Mouse (Mus musculus): Measurements from ENCODE around the gene Lins1. TPM values are rescaled to one million over a fixed set of nuclear protein-coding genes. Genes with fewer than 3 reads are reported as not detected.

The Lins1 gene
- 4.6 and 6.0 TPM in 2 replicates for polyA plus RNA-seq (2015; fragmentation: Nextera tagmentation; extraction: Ambion mirVana)

GRCm38 (mm10) chr7:66689620-66690360 lies at the start of gene Lins1:
TSS of gene Lins1 (plus strand) at chr7:66689889.

DNA sequence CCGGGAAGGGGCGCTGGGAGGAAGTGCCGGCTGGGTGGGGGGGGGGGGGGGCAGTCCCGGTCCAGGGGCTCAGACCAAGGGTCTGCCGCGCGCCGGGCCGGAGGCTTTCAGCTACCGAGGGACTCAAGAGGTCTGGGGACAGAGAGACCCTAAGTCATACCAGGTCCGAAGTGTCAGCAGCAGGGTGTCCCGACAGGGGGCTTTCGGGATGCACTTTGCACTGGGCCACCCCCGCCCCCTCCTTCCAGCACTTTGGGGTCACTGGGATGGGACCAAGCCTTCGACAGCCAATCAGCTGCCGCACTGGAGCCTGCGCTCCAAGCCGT lies 432 bp upstream of the Lins1 start, which contains the start of gene Asb7:
Gene Asb7, minus strand, starts transcription at position 303 of the 326 bp plus-strand sequence.

DNA sequence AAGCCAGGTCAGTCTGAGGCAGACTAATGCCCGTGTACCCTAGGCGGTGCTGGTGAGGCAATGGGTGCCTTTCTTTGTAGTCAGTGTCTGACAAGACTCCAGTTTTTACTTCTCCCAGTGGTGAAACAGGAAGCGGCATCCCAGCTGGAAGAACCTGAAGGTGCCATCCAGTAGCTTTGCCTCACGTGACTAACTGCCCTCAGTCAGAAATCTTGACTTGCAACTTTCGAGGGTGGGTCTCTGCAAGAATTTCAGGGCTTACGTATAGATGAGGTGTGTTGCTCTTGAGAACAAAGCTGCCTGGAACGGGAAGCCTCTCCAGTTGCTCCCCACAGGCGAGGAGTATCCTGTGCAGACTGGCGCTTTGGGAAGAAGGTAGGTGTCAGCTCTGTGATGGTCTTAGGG lies 53.7 kb downstream of the Lins1 start, which contains the start of gene Cers3:
Gene Cers3, plus strand, starts transcription at position 128 of the 405 bp plus-strand sequence.

Other genes with a start within 250 kb of the Lins1 start
- gene Asb7, start 293 bp upstream of the Lins1 start, polyA plus RNA-seq (2015; fragmentation: Nextera tagmentation; extraction: Ambion mirVana), result 6.3 and 7.9 TPM in 2 replicates
- 0.06 and 1.2 TPM in 2 replicates for gene Cers3, start 53.6 kb downstream of the Lins1 start, polyA plus RNA-seq (2015; fragmentation: Nextera tagmentation; extraction: Ambion mirVana)
- gene Adamts17, start 149.8 kb downstream of the Lins1 start, polyA plus RNA-seq (2015; fragmentation: Nextera tagmentation; extraction: Ambion mirVana), result 1.9 and 2.1 TPM in 2 replicates